Mouse (Mus musculus): ENCODE results near the gene Gm45717.
A peak's percentile ranks its signal among the peaks of the same experiment; 100 is the strongest.

Gene Gm45717

GRCm38 (mm10) chr7:140903212-140903611, 52.5 kb downstream of the Gm45717 start:
- peak; percentile 84 for DNase-seq (ENCODE audit: low spot score)

- DNase-seq (ENCODE audit: low spot score) = no peak
Observed at GRCm38 (mm10) chr7:140902036-140902875, 53.5 kb downstream of the Gm45717 start.

GRCm38 (mm10) chr7:140900220-140900619, 55.5 kb downstream of the Gm45717 start, which contains the start of gene Cox8b:
Gene Cox8b, minus strand, starts transcription at chr7:140900446.
- no peak for DNase-seq (ENCODE audit: low spot score)

Data from ovary, postnatal 10 days (tissue).